Mouse (Mus musculus): ENCODE results near the gene Kctd11. TPM values are rescaled to one million over a fixed set of nuclear protein-coding genes. Genes with fewer than 3 reads are reported as not detected.

Gene Kctd11
- total RNA-seq, 2 experiments from 2014 or later, result 1.3 to 1.4 TPM

- no peak overlapping the region for H3K27ac ChIP-seq
- no peak overlapping the region for H3K4me3 ChIP-seq
- no peak for DNase-seq (ENCODE audit: low spot score in 2 of 2)
- no peak for TF ChIP-seq CTCF (conservative IDR thresholded peaks at IDR 0.05)
These were observed 27.4 kb upstream of the Kctd11 start for GRCm38 (mm10) chr11:69908645-69909044.

DNA sequence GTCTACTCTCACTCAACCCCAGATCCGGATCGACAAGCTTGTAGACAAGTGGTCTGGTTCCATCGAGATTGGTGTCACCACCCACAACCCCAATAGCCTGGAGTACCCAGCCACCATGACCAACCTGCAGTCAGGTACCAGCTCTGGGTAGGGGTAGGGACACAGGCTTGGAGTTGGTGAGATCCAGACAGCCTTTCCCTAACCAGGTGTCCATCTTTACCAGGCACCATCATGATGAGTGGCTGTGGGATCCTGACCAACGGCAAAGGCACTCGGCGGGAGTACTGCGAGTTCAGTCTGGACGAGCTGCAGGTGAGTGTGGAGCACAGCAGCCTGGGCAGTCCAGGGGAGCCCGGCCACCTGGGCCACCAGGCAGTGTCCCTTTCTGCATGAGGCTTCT, 23.1 kb upstream of the Kctd11 start:
- no peak for DNase-seq (ENCODE audit: low spot score in 2 of 2)
- H3K4me3 ChIP-seq, result no peak overlapping the region
- no peak for TF ChIP-seq CTCF (conservative IDR thresholded peaks at IDR 0.05)
- H3K27ac ChIP-seq, result no peak overlapping the region

GRCm38 (mm10) chr11:69902972-69903371, 21.8 kb upstream of the Kctd11 start:
- peak overlapping the region; percentile 72; the same call in 1 of the 2 replicates for H3K4me3 ChIP-seq
- no peak for TF ChIP-seq CTCF (conservative IDR thresholded peaks at IDR 0.05)
- no peak for DNase-seq (ENCODE audit: low spot score in 2 of 2)
- no peak overlapping the region for H3K27ac ChIP-seq

- Histone ChIP-seq H3K4me3 (peak overlapping the region; percentile 72), H3K27ac (peak overlapping the region; percentile 94)
- TF ChIP-seq CTCF (conservative IDR thresholded peaks at IDR 0.05), result no peak
- DNase-seq (ENCODE audit: low spot score in 2 of 2), result no peak
These were observed 20.8 kb upstream of the Kctd11 start for GRCm38 (mm10) chr11:69901993-69902392.

- TF ChIP-seq CTCF (conservative IDR thresholded peaks at IDR 0.05), result no peak
- Histone ChIP-seq H3K4me3 (peak overlapping the region; percentile 72), H3K27ac (peak overlapping the region; percentile 94)
- DNase-seq (ENCODE audit: low spot score in 2 of 2), result peak; percentile 95 to 98
These were observed 20.2 kb upstream of the Kctd11 start for GRCm38 (mm10) chr11:69901406-69901846.

DNA sequence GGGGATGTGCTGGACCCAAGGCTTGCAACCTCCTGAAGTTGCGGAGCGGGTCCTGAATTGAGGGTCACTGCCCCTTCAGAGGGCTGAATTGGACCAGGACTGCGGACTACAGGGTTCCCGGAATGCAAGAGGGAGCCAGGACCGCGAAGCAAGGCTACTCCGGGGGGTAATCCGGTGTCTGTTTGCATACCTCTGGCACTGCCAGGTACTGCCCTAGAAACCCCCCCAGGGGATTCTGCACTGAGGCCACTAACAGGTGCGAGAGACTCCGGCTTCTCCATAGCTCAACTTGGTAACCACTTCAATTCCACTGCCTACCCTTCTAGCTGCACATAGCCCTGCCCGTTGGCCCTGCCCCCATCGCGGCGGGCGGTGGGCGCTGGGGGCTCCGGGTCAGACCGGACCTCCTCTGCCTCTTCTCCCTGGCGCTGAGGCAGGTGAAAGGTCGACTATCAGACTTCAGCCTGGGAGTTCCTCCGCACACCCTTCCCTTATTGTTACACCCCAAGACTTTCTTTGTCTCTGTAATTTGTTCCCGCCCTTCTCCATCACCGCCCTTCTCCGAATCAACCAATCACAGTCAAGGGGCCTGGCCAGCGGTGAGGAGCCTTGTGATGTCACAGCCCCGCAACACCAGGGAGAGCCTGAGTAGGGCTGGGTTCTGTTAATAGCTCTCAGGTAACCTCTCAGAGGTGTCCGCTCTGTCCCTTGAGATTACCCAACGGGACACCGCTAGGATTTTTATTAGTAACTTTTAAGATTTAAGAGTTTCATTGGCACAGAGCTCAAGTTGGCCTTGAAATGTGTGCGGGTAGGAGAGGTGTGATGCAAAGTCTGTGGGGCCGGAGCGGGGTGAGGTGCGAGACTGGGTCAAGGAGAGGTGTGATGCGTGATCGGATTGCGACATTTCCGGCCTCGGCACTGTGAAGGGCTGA, 19.5 kb upstream of the Kctd11 start, which contains the start of the genes 2810408A11Rik and Neurl4:
Gene 2810408A11Rik, minus strand, starts transcription at position 517 of the 935 bp plus-strand sequence.
Gene Neurl4, plus strand, starts transcription at position 602 of the 935 bp plus-strand sequence.
- no peak for TF ChIP-seq CTCF (conservative IDR thresholded peaks at IDR 0.05)
- peak; percentile 88 to 92 for DNase-seq (ENCODE audit: low spot score in 2 of 2)

GRCm38 (mm10) chr11:69899870-69900269, 18.7 kb upstream of the Kctd11 start:
- no peak overlapping the region for H3K27ac ChIP-seq
- no peak for DNase-seq (ENCODE audit: low spot score in 2 of 2)
- TF ChIP-seq CTCF (conservative IDR thresholded peaks at IDR 0.05), result no peak
- H3K4me3 ChIP-seq, result no peak overlapping the region

More for the DNA sequence above, 19.5 kb upstream of the Kctd11 start, which contains the start of the genes 2810408A11Rik and Neurl4:
- Histone ChIP-seq H3K27ac (peak within 1 kb of the TSS; percentile 94), H3K4me3 (peak within 1 kb of the TSS; percentile 72)

- DNase-seq (ENCODE audit: low spot score in 2 of 2), result no peak
- H3K4me3 ChIP-seq, result no peak within 1 kb of the TSS
- no peak for TF ChIP-seq CTCF (conservative IDR thresholded peaks at IDR 0.05)
- H3K27ac ChIP-seq, result no peak within 1 kb of the TSS
These were observed 14.1 kb upstream of the Kctd11 start, which contains the start of gene Acap1 for GRCm38 (mm10) chr11:69895291-69895690. Gene Acap1 (minus strand): TSS chr11:69895539.

DNA sequence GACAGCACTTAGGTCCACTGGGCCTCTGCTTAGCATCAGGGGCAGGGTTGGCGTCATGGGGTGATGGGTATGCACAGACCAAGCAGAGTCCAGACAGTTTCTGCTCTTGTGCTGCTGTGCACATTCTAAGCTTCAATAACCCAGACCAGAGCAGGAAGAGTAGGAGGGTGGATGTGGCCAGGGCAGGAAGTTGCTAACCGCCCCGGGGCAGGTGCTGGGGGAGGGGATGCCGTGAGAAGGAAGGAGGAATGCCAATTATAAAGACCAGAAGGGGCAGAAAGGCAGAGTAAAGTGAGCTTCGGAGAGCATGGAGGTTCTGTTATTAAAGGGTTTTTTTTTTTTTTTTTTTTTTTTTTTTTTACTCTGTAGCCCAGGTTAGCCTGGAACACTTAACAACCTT, 13.5 kb upstream of the Kctd11 start:
- no peak for DNase-seq (ENCODE audit: low spot score in 2 of 2)
- Histone ChIP-seq H3K4me3 (no peak overlapping the region), H3K27ac (no peak overlapping the region)
- TF ChIP-seq CTCF (conservative IDR thresholded peaks at IDR 0.05), result no peak

DNA sequence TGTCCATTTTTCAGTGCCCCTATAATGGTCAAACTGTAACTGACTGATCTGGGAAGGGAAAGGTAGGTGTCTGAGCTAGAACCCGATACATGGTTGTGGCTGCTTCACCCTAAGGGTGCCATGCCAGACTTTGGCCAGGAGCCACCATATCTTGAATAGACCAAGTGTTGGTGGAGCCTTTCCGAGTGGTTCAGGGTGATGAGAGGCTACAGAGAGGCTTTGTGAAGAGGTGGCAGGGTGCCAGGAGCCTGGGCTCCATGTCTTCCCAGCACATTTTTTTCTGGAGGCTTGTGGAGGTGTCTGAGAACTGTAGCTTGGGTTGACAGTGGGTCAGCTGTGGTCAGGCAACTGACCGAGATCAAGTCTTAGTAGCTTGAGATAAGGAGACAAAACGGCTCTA, 10.3 kb upstream of the Kctd11 start:
- Histone ChIP-seq H3K27ac (no peak overlapping the region), H3K4me3 (no peak overlapping the region)
- no peak for DNase-seq (ENCODE audit: low spot score in 2 of 2)
- TF ChIP-seq CTCF (conservative IDR thresholded peaks at IDR 0.05), result no peak

- peak; percentile 40 for TF ChIP-seq CTCF (conservative IDR thresholded peaks at IDR 0.05)
- no peak for DNase-seq (ENCODE audit: low spot score in 2 of 2)
- Histone ChIP-seq H3K4me3 (no peak overlapping the region), H3K27ac (no peak overlapping the region)
These were observed 5.9 kb upstream of the Kctd11 start for GRCm38 (mm10) chr11:69886907-69887635.

GRCm38 (mm10) chr11:69884663-69885062, 3.5 kb upstream of the Kctd11 start:
- no peak overlapping the region for H3K4me3 ChIP-seq
- TF ChIP-seq CTCF (conservative IDR thresholded peaks at IDR 0.05), result no peak
- no peak overlapping the region for H3K27ac ChIP-seq
- DNase-seq (ENCODE audit: low spot score in 2 of 2), result no peak

GRCm38 (mm10) chr11:69884240-69884639, 3.0 kb upstream of the Kctd11 start:
- no peak for DNase-seq (ENCODE audit: low spot score in 2 of 2)
- Histone ChIP-seq H3K4me3 (no peak overlapping the region), H3K27ac (no peak overlapping the region)
- TF ChIP-seq CTCF (conservative IDR thresholded peaks at IDR 0.05), result no peak
